In genomic region chr6:148687770-148688169, GRCm38 (mm10) we compare ENCODE assay signal across 8 mouse cellular contexts.
A peak's percentile ranks its signal among the peaks of the same experiment; 100 is the strongest.
DNase-seq lines count a peak whose midpoint lies in the region; ATAC-seq and TF ChIP-seq lines count a peak whose summit lies in the region.

No protein-coding gene starts in this region.

- no peak overlapping the region for H3K4me3 ChIP-seq in MEL (ENCODE audit: control insufficient read depth in 1 of 2, insufficient read depth in 1 of 2, low read depth in 2 of 2, low read length in 2 of 2)
- no peak overlapping the region for H3K4me3 ChIP-seq in cortical plate, adult 2 months (ENCODE audit: insufficient read depth, low read length)

- no peaks in the 10 kb centered on the region for H3K79me2 ChIP-seq in MEL (ENCODE audit: control insufficient read depth, insufficient read depth, low read length, poor library complexity)

- peak; percentile 42 for DNase-seq in 3T3-L1 (ENCODE audit: low read depth, low spot score)
- peak; percentile 7 for DNase-seq in MEL (ENCODE audit: low read depth, low spot score)
- peak; percentile 20 to 35 for DNase-seq in gastrocnemius, postnatal 36 days
- peak; percentile 12 to 80 for DNase-seq in layer of hippocampus, adult 18-20 months (ENCODE audit: low spot score in 2 of 2)
- peak; percentile 17 to 42 for DNase-seq in lung, adult 18-20 months
- DNase-seq in retina, postnatal 1 day = peak; percentile 76

- no peak overlapping the region for H3K9ac ChIP-seq in MEL (ENCODE audit: control insufficient read depth, low read depth, low read length, poor library complexity, severe bottlenecking)

- TF ChIP-seq CTCF in MEL (IDR thresholded peaks at IDR 0.05 in 2 of 3, conservative IDR thresholded peaks at IDR 0.05 in 1 of 3; ENCODE audit: control insufficient read depth in 1 of 3, insufficient read depth in 1 of 3, low read depth in 2 of 3, low read length in 3 of 3, poor library complexity in 1 of 3, severe bottlenecking in 1 of 3) = peak in 2 of 3 experiments; percentile 47 to 56; a peak in 5 of 6 replicates
- peak; percentile 71 for TF ChIP-seq CTCF in cortical plate, adult 2 months (IDR thresholded peaks at IDR 0.05; ENCODE audit: extremely low read depth, insufficient read depth, low read length)

- no peaks in the 10 kb centered on the region for H3K36me3 ChIP-seq in MEL (ENCODE audit: control insufficient read depth in 1 of 2, insufficient read depth in 2 of 2, low read length in 2 of 2)

- no peaks in the 10 kb centered on the region for H3K9me3 ChIP-seq in MEL (replicated peaks; ENCODE audit: insufficient read depth, low read length)

- H3K4me1 ChIP-seq in MEL (ENCODE audit: control insufficient read depth in 1 of 2, insufficient read depth in 2 of 2, low read length in 2 of 2) = no peaks in the 10 kb centered on the region
- H3K4me1 ChIP-seq in cortical plate, adult 2 months (ENCODE audit: control insufficient read depth, insufficient read depth, low read length) = no peaks in the 10 kb centered on the region

- TF ChIP-seq RAD21 in MEL (IDR thresholded peaks at IDR 0.05; ENCODE audit: low read depth, low read length) = peak; percentile 23

- no peak overlapping the region for H3K27ac ChIP-seq in MEL (ENCODE audit: control insufficient read depth, low read depth, low read length)
- H3K27ac ChIP-seq in cortical plate, adult 2 months (ENCODE audit: insufficient read depth, low read length) = no peak overlapping the region

- TF ChIP-seq POLR2A in MEL (IDR thresholded peaks at IDR 0.05; ENCODE audit: control insufficient read depth in 1 of 2, insufficient read depth in 1 of 2, low read depth in 1 of 2, low read length in 2 of 2, poor library complexity in 1 of 2) = no peak
- TF ChIP-seq POLR2A in cortical plate, adult 2 months (IDR thresholded peaks at IDR 0.05; ENCODE audit: extremely low read depth, insufficient read depth, low read length) = no peak

- TF ChIP-seq EP300 in MEL (IDR thresholded peaks at IDR 0.05; ENCODE audit: low read depth in 1 of 2, low read length in 2 of 2) = no peak

- ATAC-seq in inflammation-experienced regulatory T-cells, adult 6 months = no peak

- intact Hi-C loops in gastrocnemius, postnatal 36 days (cut with DNase I) = loop anchor here (10.0 kb wide), 1 partner anchor 443 kb away; no protein-coding TSS in a partner anchor

- H3K27me3 ChIP-seq in MEL (ENCODE audit: control insufficient read depth in 1 of 2, insufficient read depth in 2 of 2, low read length in 2 of 2) = peaks cover 0 to 2% of the 10 kb centered on the region in 2 experiments; a peak in 1 of 4 replicates

TF ChIP-seq in MEL, 35 proteins besides CTCF, POLR2A, EP300 and RAD21:
- TF ChIP-seq SMC3 (IDR thresholded peaks at IDR 0.05; ENCODE audit: low read depth, low read length) (peak; percentile 53), UBTF (IDR thresholded peaks at IDR 0.05; ENCODE audit: borderline replicate concordance, insufficient read depth, low read depth, low read length) (no peak)

Comparison
In these comparisons a context has a peak if more than half of its experiments do, and no peak if none do; other contexts are left out.
1. DNase-seq: peak in every context shown above with its lines; median percentile 76 in retina, postnatal 1 day; 46 in layer of hippocampus, adult 18-20 months; 42 in 3T3-L1; 30 in lung, adult 18-20 months; 28 in gastrocnemius, postnatal 36 days; 7 in MEL.